Mouse (Mus musculus) cerebellum, adult 2 months (tissue): ENCODE measurements around the gene Enox1.

Source experiments
- CTCF ChIP-seq: fragments of 200-500 bp; IDR thresholded peaks from 2 replicates; pipeline ENCODE4 v1.5.1; 2011; ENCODE audit warnings: low read depth, mild to moderate bottlenecking, control low read depth, low read length, moderate library complexity, borderline replicate concordance; ENCODE audit not compliant: insufficient read depth
- POLR2A ChIP-seq: fragments of 200-500 bp; IDR thresholded peaks from 2 replicates; pipeline ENCODE4 v1.6.1; 2011; ENCODE audit warnings: low read length, control low read depth, borderline replicate concordance; ENCODE audit not compliant: insufficient read depth

DNA sequence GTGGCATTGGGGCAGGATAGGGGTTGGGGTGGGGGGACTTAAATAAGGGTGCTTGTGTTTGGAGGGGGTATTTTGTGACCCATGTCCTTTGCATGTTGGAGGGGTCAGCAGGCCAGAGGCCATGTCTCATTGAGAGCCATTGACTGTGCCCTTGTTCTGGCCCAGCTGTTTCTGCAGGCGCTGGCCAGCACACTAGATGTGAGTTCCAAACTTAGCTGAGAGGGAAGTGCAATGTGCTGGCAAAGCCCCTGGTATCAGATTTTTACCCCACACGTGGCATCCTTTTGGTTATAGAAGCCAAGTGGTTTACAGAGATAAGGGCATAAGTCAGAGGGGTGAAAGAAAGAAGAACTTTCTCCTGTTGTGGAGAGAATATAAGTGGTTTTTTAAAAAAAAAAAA is 218.5 kb downstream of the Enox1 start:
- TF ChIP-seq CTCF (no peak), POLR2A (no peak)
